Comparison of ENCODE assay signal across 8 mouse cellular contexts in genomic region chr8:70760350-70760749, GRCm38 (mm10). TPM values are rescaled to one million over a fixed set of nuclear protein-coding genes. Genes with fewer than 3 reads are reported as not detected.
DNase-seq lines count a peak whose midpoint lies in the region; ATAC-seq and TF ChIP-seq lines count a peak whose summit lies in the region.

No protein-coding gene starts in this region.

- peak overlapping the region; percentile 82 for H3K9ac ChIP-seq in kidney, postnatal 0 days (ENCODE audit: low read depth, low read length)
- peak overlapping the region; percentile 72 for H3K9ac ChIP-seq in forebrain, postnatal 0 days

- 0 out of 2 replicates have a peak, but pooled peaks cover 12% of the 10 kb centered on the region for H3K36me3 ChIP-seq in kidney, postnatal 0 days (ENCODE audit: insufficient read depth, low read length)
- H3K36me3 ChIP-seq in forebrain, postnatal 0 days (ENCODE audit: insufficient read depth), result peaks cover 32% of the 10 kb centered on the region
- peaks cover 24% of the 10 kb centered on the region for H3K36me3 ChIP-seq in midbrain, embryonic 10.5 days

- ATAC-seq in kidney, postnatal 0 days (replicated peaks; ENCODE audit: low FRiP score, low read depth), result no peak
- peak; percentile 3 for ATAC-seq in forebrain, postnatal 0 days

- H3K4me1 ChIP-seq in kidney, postnatal 0 days (replicated peaks; ENCODE audit: insufficient read depth, low read length), result peaks cover 17% of the 10 kb centered on the region; the same call in 1 of the 2 replicates
- peaks cover 4% of the 10 kb centered on the region for H3K4me1 ChIP-seq in forebrain, postnatal 0 days (ENCODE audit: insufficient read depth)
- H3K4me1 ChIP-seq in midbrain, embryonic 10.5 days, result peaks cover 46% of the 10 kb centered on the region

- WGBS in kidney, postnatal 0 days, result under 1% methylated on average over 22 of the region's 22 CpGs
- 1% methylated on average over 22 of the region's 22 CpGs for WGBS in forebrain, postnatal 0 days
- 2% methylated on average over 22 of the region's 22 CpGs for WGBS in midbrain, embryonic 10.5 days

- no peak for TF ChIP-seq CTCF in kidney, postnatal 0 days (IDR thresholded peaks at IDR 0.05; ENCODE audit: low read depth)
- TF ChIP-seq CTCF in forebrain, postnatal 0 days (IDR thresholded peaks at IDR 0.05; ENCODE audit: low read depth), result no peak

- no peaks in the 10 kb centered on the region for H3K9me3 ChIP-seq in kidney, postnatal 0 days (replicated peaks; ENCODE audit: low read length)
- H3K9me3 ChIP-seq in forebrain, postnatal 0 days (ENCODE audit: low read length), result no peaks in the 10 kb centered on the region
- no peaks in the 10 kb centered on the region for H3K9me3 ChIP-seq in midbrain, embryonic 10.5 days (replicated peaks)

- DNase-seq in kidney, postnatal 0 days (ENCODE audit: low spot score), result no peak
- no peak for DNase-seq in kidney, postnatal 10 days
- DNase-seq in R1 (ENCODE audit: low read depth, low spot score), result peak; percentile 56
- DNase-seq in forebrain, postnatal 0 days, result no peak
- no peak for DNase-seq in midbrain, embryonic 10.5 days (ENCODE audit: low spot score)
- no peak for DNase-seq in gastrocnemius, adult 8-10 months (ENCODE audit: low spot score in 2 of 2)
- no peak for DNase-seq in spleen, postnatal 36 days (ENCODE audit: low spot score in 2 of 2)
- DNase-seq in urinary bladder, postnatal 36 days (ENCODE audit: low spot score in 2 of 2), result no peak

- no peaks in the 10 kb centered on the region for H3K27me3 ChIP-seq in kidney, postnatal 0 days (ENCODE audit: insufficient read depth, low read length)
- H3K27me3 ChIP-seq in forebrain, postnatal 0 days (ENCODE audit: insufficient read depth, low read length), result no peaks in the 10 kb centered on the region
- H3K27me3 ChIP-seq in midbrain, embryonic 10.5 days (ENCODE audit: low read depth, poor library complexity, severe bottlenecking), result peaks cover 30% of the 10 kb centered on the region

- peak overlapping the region; percentile 99 for H3K4me2 ChIP-seq in kidney, postnatal 0 days (ENCODE audit: low read length)
- H3K4me2 ChIP-seq in forebrain, postnatal 0 days (ENCODE audit: low read depth), result peak overlapping the region; percentile 98

- H3K4me3 ChIP-seq in kidney, postnatal 0 days (replicated peaks; ENCODE audit: low read depth, low read length), result peak overlapping the region; percentile 62
- peak overlapping the region; percentile 56 for H3K4me3 ChIP-seq in forebrain, postnatal 0 days (ENCODE audit: low read depth, low read length)
- H3K4me3 ChIP-seq in midbrain, embryonic 10.5 days, result peak overlapping the region; percentile 80

- H3K27ac ChIP-seq in kidney, postnatal 0 days, result peak overlapping the region; percentile 83
- peak overlapping the region; percentile 73 for H3K27ac ChIP-seq in forebrain, postnatal 0 days (ENCODE audit: low read depth, low read length)
- peak overlapping the region; percentile 85 for H3K27ac ChIP-seq in midbrain, embryonic 10.5 days (replicated peaks)

RNA-seq across cellular contexts. Expression of gene Mpv17l2, which starts 0.4 kb away (rescaled TPM):
- 78.2 and 80.3 TPM in 2 replicates for polyA plus RNA-seq in kidney, postnatal 0 days (2015; fragmentation: Nextera tagmentation; extraction: Ambion mirVana)
- 33.7 and 39.9 TPM in 2 replicates for total RNA-seq in forebrain, postnatal 0 days (2014; rRNA removed)
- polyA plus RNA-seq in forebrain, postnatal 0 days (2015; fragmentation: Nextera tagmentation; extraction: Ambion mirVana), result 60.4 and 61.9 TPM in 2 replicates
- 31.7 and 34.6 TPM in 2 replicates for polyA plus RNA-seq in midbrain, embryonic 10.5 days (2016; fragmentation: Nextera tagmentation; extraction: Ambion mirVana)
- 10 to 100 TPM; 19.7 to 24.6 (median 22.2) TPM for total RNA-seq in gastrocnemius, adult 8-10 months (2022)

RNA-seq across cellular contexts. Expression of gene Rab3a, which starts 5.9 kb away (rescaled TPM):
- polyA plus RNA-seq in kidney, postnatal 0 days (2015; fragmentation: Nextera tagmentation; extraction: Ambion mirVana), result 20.5 and 21.8 TPM in 2 replicates
- total RNA-seq in forebrain, postnatal 0 days (2014; rRNA removed), result 450 and 499 TPM in 2 replicates
- polyA plus RNA-seq in forebrain, postnatal 0 days (2015; fragmentation: Nextera tagmentation; extraction: Ambion mirVana), result 632 and 673 TPM in 2 replicates
- 17.2 and 40.7 TPM in 2 replicates for polyA plus RNA-seq in midbrain, embryonic 10.5 days (2016; fragmentation: Nextera tagmentation; extraction: Ambion mirVana)
- 10 to 100 TPM; 28.5 to 34.0 (median 32.3) TPM for total RNA-seq in gastrocnemius, adult 8-10 months (2022)

RNA-seq across cellular contexts. Expression of gene Pik3r2, which starts 16.2 kb away (rescaled TPM):
- polyA plus RNA-seq in kidney, postnatal 0 days (2015; fragmentation: Nextera tagmentation; extraction: Ambion mirVana), result 43.8 and 47.2 TPM in 2 replicates
- 160 and 170 TPM in 2 replicates for total RNA-seq in forebrain, postnatal 0 days (2014; rRNA removed)
- 147 and 153 TPM in 2 replicates for polyA plus RNA-seq in forebrain, postnatal 0 days (2015; fragmentation: Nextera tagmentation; extraction: Ambion mirVana)
- polyA plus RNA-seq in midbrain, embryonic 10.5 days (2016; fragmentation: Nextera tagmentation; extraction: Ambion mirVana), result 66.2 and 66.6 TPM in 2 replicates
- total RNA-seq in gastrocnemius, adult 8-10 months (2022), result 10 to 100 TPM; 14.5 to 17.4 (median 16.0) TPM

RNA-seq across cellular contexts. Expression of gene Pde4c, which starts 36.8 kb away (rescaled TPM):
- polyA plus RNA-seq in kidney, postnatal 0 days (2015; fragmentation: Nextera tagmentation; extraction: Ambion mirVana), result 8.0 and 9.5 TPM in 2 replicates
- 0.48 and 0.62 TPM in 2 replicates for total RNA-seq in forebrain, postnatal 0 days (2014; rRNA removed)
- 0.10 and 0.23 TPM in 2 replicates for polyA plus RNA-seq in forebrain, postnatal 0 days (2015; fragmentation: Nextera tagmentation; extraction: Ambion mirVana)
- 0.72 and 0.78 TPM in 2 replicates for polyA plus RNA-seq in midbrain, embryonic 10.5 days (2016; fragmentation: Nextera tagmentation; extraction: Ambion mirVana)
- 1 to 10 TPM in 2 of 4 experiments, under 1 TPM in 2; 0.65 to 2.3 (median 1.1) TPM for total RNA-seq in gastrocnemius, adult 8-10 months (2022)

RNA-seq across cellular contexts. Expression of gene Gm3336, which starts 42.0 kb away (rescaled TPM):
- polyA plus RNA-seq in kidney, postnatal 0 days (2015; fragmentation: Nextera tagmentation; extraction: Ambion mirVana), result 0.70 and 0.74 TPM in 2 replicates
- total RNA-seq in forebrain, postnatal 0 days (2014; rRNA removed), result not detected in 2 replicates
- polyA plus RNA-seq in forebrain, postnatal 0 days (2015; fragmentation: Nextera tagmentation; extraction: Ambion mirVana), result not detected in 2 replicates
- polyA plus RNA-seq in midbrain, embryonic 10.5 days (2016; fragmentation: Nextera tagmentation; extraction: Ambion mirVana), result not detected in 2 replicates
- not detected for total RNA-seq in gastrocnemius, adult 8-10 months (2022)

Comparison
In these comparisons a context has a peak if more than half of its experiments do, and no peak if none do; other contexts are left out.
1. RNA of gene Rab3a, which starts 5.9 kb away (polyA plus RNA-seq): 632 to 673 TPM in forebrain, postnatal 0 days; 20.5 to 21.8 TPM in kidney, postnatal 0 days and 17.2 to 40.7 TPM in midbrain, embryonic 10.5 days; every median in the first group is over 10 times any median in the second.
2. Peak in every context shown above with its lines, with median percentiles within 50 percentile points of each other: H3K27ac ChIP-seq and H3K4me3 ChIP-seq.